Mouse (Mus musculus): ENCODE measurements around the gene Sbpl. TPM values are rescaled to one million over a fixed set of nuclear protein-coding genes. Genes with fewer than 3 reads are reported as not detected.
"Not testable (repeated sequence)": the region's sequence is repeated elsewhere in the genome, so short reads cannot be mapped to it uniquely, and the experiment has no call there.

Gene Sbpl
- polyA plus RNA-seq, 2 experiments, result not detected

DNA sequence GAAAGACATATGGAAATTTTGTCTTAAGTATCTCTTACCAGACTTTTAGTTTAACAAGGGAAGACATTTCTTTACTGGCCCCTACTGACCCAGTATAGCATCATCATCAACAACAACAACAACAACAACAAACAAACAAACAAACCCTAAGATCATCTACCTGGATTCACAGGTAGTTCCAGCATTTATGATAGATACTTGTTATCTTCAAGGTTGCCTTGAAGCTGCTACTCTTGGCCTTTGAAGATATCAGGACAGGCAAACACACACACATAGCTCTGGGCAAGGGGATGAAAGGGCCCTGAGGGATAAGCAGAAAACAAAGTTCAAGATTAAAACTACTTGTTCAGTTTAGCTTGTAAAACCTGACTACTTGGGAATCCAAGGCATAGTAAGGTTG, 13.7 kb downstream of the Sbpl start, which contains the start of gene Sbp:
TSS of gene Sbp (plus strand) at position 301 of the 400 bp plus-strand sequence.
- H3K4me2 ChIP-seq (ENCODE audit: low read depth), result no peak within 1 kb of the TSS
- H3K9ac ChIP-seq (replicated peaks), result no peak within 1 kb of the TSS
- TF ChIP-seq CTCF (IDR thresholded peaks at IDR 0.05; ENCODE audit: low read depth) (no peak), EP300 (IDR thresholded peaks at IDR 0.05; ENCODE audit: low read depth) (no peak)
- H3K27ac ChIP-seq, result no peak within 1 kb of the TSS
- ATAC-seq (ENCODE audit: insufficient read depth), result no peak
- H3K27me3 ChIP-seq (ENCODE audit: control insufficient read depth, insufficient read depth, low read length), result no peaks in the 10 kb centered on the region
- DNase-seq (ENCODE audit: low read depth in 3 of 3, low spot score in 3 of 3), result no peak
- H3K36me3 ChIP-seq (replicated peaks; ENCODE audit: control insufficient read depth, insufficient read depth, low read depth), result no peaks in the 10 kb centered on the region
- H3K4me3 ChIP-seq (ENCODE audit: insufficient read depth in 1 of 2, low read depth in 2 of 2, low read length in 2 of 2), result no peak within 1 kb of the TSS
- H3K4me1 ChIP-seq (replicated peaks; ENCODE audit: control insufficient read depth in 2 of 2, insufficient read depth in 2 of 2, low read length in 1 of 2), result no peaks in the 10 kb centered on the region
- H3K9me3 ChIP-seq (ENCODE audit: control insufficient read depth, low read length), result no peaks in the 10 kb centered on the region

DNA sequence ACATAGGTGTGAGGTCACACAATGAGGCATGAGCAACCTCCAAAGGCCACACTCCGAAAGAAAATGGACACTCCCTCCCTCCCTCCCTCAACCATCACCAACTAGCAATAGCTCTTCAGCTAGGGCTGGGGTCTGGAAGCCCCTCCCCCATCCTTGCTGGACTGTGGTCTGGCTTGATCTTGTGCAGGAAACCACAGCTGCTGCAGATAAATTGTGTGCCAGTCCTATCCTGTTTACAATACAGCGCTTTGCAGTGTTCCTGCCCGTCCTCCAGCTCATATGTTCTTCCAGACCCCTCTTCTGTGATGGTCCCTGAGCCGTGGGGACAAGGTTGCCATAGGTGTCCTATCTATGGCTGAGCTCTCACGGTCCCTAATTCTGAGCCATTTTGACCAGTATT, 23.9 kb downstream of the Sbpl start:
- H3K27ac ChIP-seq, result no peak overlapping the region
- no peak overlapping the region for H3K4me3 ChIP-seq (ENCODE audit: insufficient read depth in 1 of 2, low read depth in 2 of 2, low read length in 2 of 2)
- no peak for DNase-seq (ENCODE audit: low read depth in 3 of 3, low spot score in 3 of 3)

DNA sequence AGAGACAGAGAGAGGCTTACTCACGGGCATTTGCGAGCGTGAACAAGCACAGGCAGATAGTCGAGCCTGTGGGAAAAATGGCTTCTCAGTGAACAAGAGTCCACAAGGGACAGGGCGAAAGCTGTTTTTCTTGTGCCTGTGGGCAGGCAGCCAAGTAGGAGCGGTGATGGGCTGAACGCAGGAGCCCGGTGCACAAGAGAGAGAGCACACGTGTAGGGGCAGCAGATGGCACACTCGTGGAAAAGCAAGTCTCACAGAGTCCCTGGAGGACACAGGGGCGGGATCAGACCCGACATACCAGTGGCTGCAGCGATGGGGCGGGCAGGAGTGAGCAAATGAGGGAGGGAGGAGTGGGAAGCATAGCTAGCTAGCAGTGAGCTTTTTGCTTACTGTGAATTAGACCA, 30.0 kb downstream of the Sbpl start:
- no peaks in the 10 kb centered on the region for H3K36me3 ChIP-seq (replicated peaks; ENCODE audit: control insufficient read depth, insufficient read depth, low read depth)
- ATAC-seq (ENCODE audit: insufficient read depth) (peak; percentile 66), DNase-seq (ENCODE audit: low read depth in 3 of 3, low spot score in 3 of 3) (peak; percentile 17 to 33 (median 33))
- H3K27me3 ChIP-seq (ENCODE audit: control insufficient read depth, insufficient read depth, low read length), result no peaks in the 10 kb centered on the region
- peak overlapping the region; percentile 48 to 75 for H3K4me3 ChIP-seq (ENCODE audit: insufficient read depth in 1 of 2, low read depth in 2 of 2, low read length in 2 of 2)
- 1% methylated on average over 14 of the region's 14 CpGs for WGBS (ENCODE audit: insufficient replicate concordance)
- peak overlapping the region; percentile 68 for H3K4me2 ChIP-seq (ENCODE audit: low read depth)
- peak overlapping the region; percentile 56 for H3K9ac ChIP-seq (replicated peaks)
- H3K4me1 ChIP-seq (replicated peaks; ENCODE audit: control insufficient read depth in 2 of 2, insufficient read depth in 2 of 2, low read length in 1 of 2), result peaks cover 0 to 8% of the 10 kb centered on the region in 2 experiments; a peak in 1 of 4 replicates
- no peak for TF ChIP-seq EP300 (IDR thresholded peaks at IDR 0.05; ENCODE audit: low read depth)
- no peak overlapping the region for H3K27ac ChIP-seq
- no peaks in the 10 kb centered on the region for H3K9me3 ChIP-seq (ENCODE audit: control insufficient read depth, low read length)

More for the DNA sequence above, 23.9 kb downstream of the Sbpl start:
- no peak for ATAC-seq (ENCODE audit: insufficient read depth)
- Histone ChIP-seq H3K9me3 (ENCODE audit: control insufficient read depth, low read length) (no peaks in the 10 kb centered on the region), H3K27me3 (ENCODE audit: control insufficient read depth, insufficient read depth, low read length) (no peaks in the 10 kb centered on the region), H3K9ac (replicated peaks) (no peak overlapping the region), H3K4me1 (replicated peaks; ENCODE audit: control insufficient read depth in 2 of 2, insufficient read depth in 2 of 2, low read length in 1 of 2) (no peaks in the 10 kb centered on the region), H3K4me2 (ENCODE audit: low read depth) (no peak overlapping the region), H3K36me3 (replicated peaks; ENCODE audit: control insufficient read depth, insufficient read depth, low read depth) (no peaks in the 10 kb centered on the region)
- WGBS (ENCODE audit: insufficient replicate concordance), result 17% methylated on average over 5 of the region's 5 CpGs
- TF ChIP-seq EP300 (IDR thresholded peaks at IDR 0.05; ENCODE audit: low read depth) (no peak), CTCF (IDR thresholded peaks at IDR 0.05; ENCODE audit: low read depth) (no peak)

DNA sequence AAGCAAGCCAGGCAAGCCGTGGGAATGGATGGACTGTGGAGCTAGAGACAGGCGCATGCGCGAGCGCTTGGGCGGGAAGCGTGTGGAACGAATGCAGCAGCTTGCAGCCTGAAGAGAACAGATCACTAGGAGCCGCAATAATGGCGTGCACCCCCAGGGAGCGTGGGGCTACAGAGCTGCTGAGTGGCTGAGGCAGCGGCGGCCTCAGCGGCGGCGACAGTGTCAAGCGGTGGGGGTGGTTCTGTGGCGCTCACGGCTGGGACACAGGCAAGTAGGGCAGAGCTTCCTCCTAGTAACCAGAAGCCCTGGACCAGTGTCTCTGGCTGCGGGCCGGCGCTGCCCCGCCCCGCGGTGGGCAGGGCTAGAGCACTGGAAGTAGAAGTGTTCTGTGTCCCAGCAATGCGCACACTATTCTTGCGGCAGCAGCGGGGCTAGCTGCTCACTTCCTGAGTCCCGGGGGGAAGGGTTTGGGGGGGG, 30.5 kb downstream of the Sbpl start:
- H3K4me2 ChIP-seq (ENCODE audit: low read depth), result peak overlapping the region; percentile 68
- H3K4me1 ChIP-seq (replicated peaks; ENCODE audit: control insufficient read depth in 2 of 2, insufficient read depth in 2 of 2, low read length in 1 of 2), result peaks cover 0 to 8% of the 10 kb centered on the region in 2 experiments; a peak in 1 of 4 replicates
- H3K4me3 ChIP-seq (ENCODE audit: insufficient read depth in 1 of 2, low read depth in 2 of 2, low read length in 2 of 2), result peak overlapping the region; percentile 48 to 75
- no peaks in the 10 kb centered on the region for H3K27me3 ChIP-seq (ENCODE audit: control insufficient read depth, insufficient read depth, low read length)
- H3K27ac ChIP-seq, result no peak overlapping the region
- no peak overlapping the region; the same call in 1 of the 2 replicates for H3K9ac ChIP-seq (replicated peaks)
- TF ChIP-seq CTCF (IDR thresholded peaks at IDR 0.05; ENCODE audit: low read depth) (peak; percentile 20; the same call in 1 of the 2 replicates), EP300 (IDR thresholded peaks at IDR 0.05; ENCODE audit: low read depth) (no peak)
- peak; percentile 96 for ATAC-seq (ENCODE audit: insufficient read depth)
- no peaks in the 10 kb centered on the region for H3K36me3 ChIP-seq (replicated peaks; ENCODE audit: control insufficient read depth, insufficient read depth, low read depth)
- under 1% methylated on average over 29 of the region's 29 CpGs for WGBS (ENCODE audit: insufficient replicate concordance)
- H3K9me3 ChIP-seq (ENCODE audit: control insufficient read depth, low read length), result no peaks in the 10 kb centered on the region
- DNase-seq (ENCODE audit: low read depth in 3 of 3, low spot score in 3 of 3), result peak; percentile 60 to 68 (median 64)

- WGBS (ENCODE audit: insufficient replicate concordance), result 46% methylated on average over 4 of the region's 4 CpGs
Measured at GRCm38 (mm10) chr17:23917158-23917557, 37.9 kb downstream of the Sbpl start, which contains the start of gene Dcpp3. TSS of gene Dcpp3 (plus strand) at chr17:23917458.

More at GRCm38 (mm10) chr17:23917158-23917557, 37.9 kb downstream of the Sbpl start, which contains the start of gene Dcpp3:
- H3K27ac ChIP-seq; DNase-seq (ENCODE audit: low read depth in 3 of 3, low spot score in 3 of 3); ATAC-seq (ENCODE audit: insufficient read depth); H3K9me3 ChIP-seq (ENCODE audit: control insufficient read depth, low read length); H3K4me1 ChIP-seq (replicated peaks; ENCODE audit: control insufficient read depth in 2 of 2, insufficient read depth in 2 of 2, low read length in 1 of 2); H3K36me3 ChIP-seq (replicated peaks; ENCODE audit: control insufficient read depth, insufficient read depth, low read depth); H3K9ac ChIP-seq (replicated peaks); H3K27me3 ChIP-seq (ENCODE audit: control insufficient read depth, insufficient read depth, low read length); H3K4me3 ChIP-seq (ENCODE audit: insufficient read depth in 1 of 2, low read depth in 2 of 2, low read length in 2 of 2); H3K4me2 ChIP-seq (ENCODE audit: low read depth): not testable (repeated sequence)

Other genes starting within 250 kb of the Sbpl start
- 0.04 and 0.09 TPM in 2 replicates for gene 1520401A03Rik, start 232.5 kb downstream of the Sbpl start, polyA plus RNA-seq (2012; rRNA removed)
- not detected in 2 replicates for gene 1520401A03Rik, start 232.5 kb downstream of the Sbpl start, polyA plus RNA-seq (2014; fragmentation: Nextera tagmentation; extraction: Ambion mirVana)
- 29.6 and 35.0 TPM in 2 replicates for gene Pkmyt1, start 228.9 kb downstream of the Sbpl start, polyA plus RNA-seq (2012; rRNA removed)
- gene Pkmyt1, start 228.9 kb downstream of the Sbpl start, polyA plus RNA-seq (2014; fragmentation: Nextera tagmentation; extraction: Ambion mirVana), result 21.2 and 24.5 TPM in 2 replicates
- gene Paqr4, start 214.4 kb downstream of the Sbpl start, polyA plus RNA-seq (2012; rRNA removed), result 3.6 and 5.7 TPM in 2 replicates
- gene Paqr4, start 214.4 kb downstream of the Sbpl start, polyA plus RNA-seq (2014; fragmentation: Nextera tagmentation; extraction: Ambion mirVana), result 6.4 and 7.2 TPM in 2 replicates
- gene Kremen2, start 209.4 kb downstream of the Sbpl start, polyA plus RNA-seq (2012; rRNA removed), result 0.02 and 0.03 TPM in 2 replicates
- not detected in 2 replicates for gene Kremen2, start 209.4 kb downstream of the Sbpl start, polyA plus RNA-seq (2014; fragmentation: Nextera tagmentation; extraction: Ambion mirVana)
- 4.0 and 4.3 TPM in 2 replicates for gene Flywch1, start 183.7 kb downstream of the Sbpl start, polyA plus RNA-seq (2012; rRNA removed)
- 6.6 and 7.4 TPM in 2 replicates for gene Flywch1, start 183.7 kb downstream of the Sbpl start, polyA plus RNA-seq (2014; fragmentation: Nextera tagmentation; extraction: Ambion mirVana)
- 0.57 and 0.79 TPM in 2 replicates for gene Flywch2, start 169.2 kb downstream of the Sbpl start, polyA plus RNA-seq (2012; rRNA removed)
- 0.85 and 1.0 TPM in 2 replicates for gene Flywch2, start 169.2 kb downstream of the Sbpl start, polyA plus RNA-seq (2014; fragmentation: Nextera tagmentation; extraction: Ambion mirVana)
- gene Srrm2, start 164.7 kb downstream of the Sbpl start, polyA plus RNA-seq (2012; rRNA removed), result 136 and 152 TPM in 2 replicates
- 107 and 120 TPM in 2 replicates for gene Srrm2, start 164.7 kb downstream of the Sbpl start, polyA plus RNA-seq (2014; fragmentation: Nextera tagmentation; extraction: Ambion mirVana)
- 277 and 284 TPM in 2 replicates for gene Elob, start 126.1 kb downstream of the Sbpl start, polyA plus RNA-seq (2012; rRNA removed)
- gene Elob, start 126.1 kb downstream of the Sbpl start, polyA plus RNA-seq (2014; fragmentation: Nextera tagmentation; extraction: Ambion mirVana), result 519 and 544 TPM in 2 replicates
- 0.04 TPM in 1 of 2 replicates, not detected in the other for gene Prss33, start 119.2 kb downstream of the Sbpl start, polyA plus RNA-seq (2012; rRNA removed)
- gene Prss33, start 119.2 kb downstream of the Sbpl start, polyA plus RNA-seq (2014; fragmentation: Nextera tagmentation; extraction: Ambion mirVana), result not detected in 2 replicates
- 0.06 TPM in 1 of 2 replicates, not detected in the other for gene Prss32, start 111.4 kb downstream of the Sbpl start, polyA plus RNA-seq (2012; rRNA removed)
- gene Prss32, start 111.4 kb downstream of the Sbpl start, polyA plus RNA-seq (2014; fragmentation: Nextera tagmentation; extraction: Ambion mirVana), result not detected in 2 replicates
- 0.09 and 0.18 TPM in 2 replicates for gene Prss41, start 111.1 kb downstream of the Sbpl start, polyA plus RNA-seq (2012; rRNA removed)
- 0.06 TPM in 1 of 2 replicates, not detected in the other for gene Prss41, start 111.1 kb downstream of the Sbpl start, polyA plus RNA-seq (2014; fragmentation: Nextera tagmentation; extraction: Ambion mirVana)
- gene Prss21, start 87.2 kb downstream of the Sbpl start, polyA plus RNA-seq (2012; rRNA removed), result not detected in 2 replicates
- gene Prss21, start 87.2 kb downstream of the Sbpl start, polyA plus RNA-seq (2014; fragmentation: Nextera tagmentation; extraction: Ambion mirVana), result not detected in 2 replicates
- not detected in 2 replicates for gene Dcpp1, start 74.4 kb downstream of the Sbpl start, polyA plus RNA-seq (2012; rRNA removed)
- not detected in 2 replicates for gene Dcpp1, start 74.4 kb downstream of the Sbpl start, polyA plus RNA-seq (2014; fragmentation: Nextera tagmentation; extraction: Ambion mirVana)
- not detected in 2 replicates for gene Dcpp2, start 74.4 kb downstream of the Sbpl start, polyA plus RNA-seq (2012; rRNA removed)
- not detected in 2 replicates for gene Dcpp2, start 74.4 kb downstream of the Sbpl start, polyA plus RNA-seq (2014; fragmentation: Nextera tagmentation; extraction: Ambion mirVana)
- gene Dcpp3, start 37.8 kb downstream of the Sbpl start, polyA plus RNA-seq (2012; rRNA removed), result not detected in 2 replicates
- gene Dcpp3, start 37.8 kb downstream of the Sbpl start, polyA plus RNA-seq (2014; fragmentation: Nextera tagmentation; extraction: Ambion mirVana), result not detected in 2 replicates
- not detected in 2 replicates for gene Sbp, start 13.6 kb downstream of the Sbpl start, polyA plus RNA-seq (2012; rRNA removed)
- gene Sbp, start 13.6 kb downstream of the Sbpl start, polyA plus RNA-seq (2014; fragmentation: Nextera tagmentation; extraction: Ambion mirVana), result not detected in 2 replicates
- gene Prss30, start 25.3 kb upstream of the Sbpl start, polyA plus RNA-seq (2012; rRNA removed), result 0.07 and 0.13 TPM in 2 replicates
- gene Prss30, start 25.3 kb upstream of the Sbpl start, polyA plus RNA-seq (2014; fragmentation: Nextera tagmentation; extraction: Ambion mirVana), result 0.06 TPM in 1 of 2 replicates, not detected in the other
- not detected in 2 replicates for gene Prss22, start 42.8 kb upstream of the Sbpl start, polyA plus RNA-seq (2012; rRNA removed)
- gene Prss22, start 42.8 kb upstream of the Sbpl start, polyA plus RNA-seq (2014; fragmentation: Nextera tagmentation; extraction: Ambion mirVana), result not detected in 2 replicates
- not detected in 2 replicates for gene Prss27, start 82.9 kb upstream of the Sbpl start, polyA plus RNA-seq (2012; rRNA removed)
- not detected in 2 replicates for gene Prss27, start 82.9 kb upstream of the Sbpl start, polyA plus RNA-seq (2014; fragmentation: Nextera tagmentation; extraction: Ambion mirVana)
- gene Kctd5, start 118.2 kb upstream of the Sbpl start, polyA plus RNA-seq (2012; rRNA removed), result 9.3 and 10.0 TPM in 2 replicates
- gene Kctd5, start 118.2 kb upstream of the Sbpl start, polyA plus RNA-seq (2014; fragmentation: Nextera tagmentation; extraction: Ambion mirVana), result 10.9 and 11.3 TPM in 2 replicates
- gene Pdpk1, start 195.7 kb upstream of the Sbpl start, polyA plus RNA-seq (2012; rRNA removed), result 8.5 and 9.7 TPM in 2 replicates
- 24.5 and 25.5 TPM in 2 replicates for gene Pdpk1, start 195.7 kb upstream of the Sbpl start, polyA plus RNA-seq (2014; fragmentation: Nextera tagmentation; extraction: Ambion mirVana)
- 11.6 and 12.7 TPM in 2 replicates for gene Amdhd2, start 208.5 kb upstream of the Sbpl start, polyA plus RNA-seq (2012; rRNA removed)
- gene Amdhd2, start 208.5 kb upstream of the Sbpl start, polyA plus RNA-seq (2014; fragmentation: Nextera tagmentation; extraction: Ambion mirVana), result 17.6 and 21.7 TPM in 2 replicates
- gene Atp6v0c, start 214.4 kb upstream of the Sbpl start, polyA plus RNA-seq (2012; rRNA removed), result 236 and 271 TPM in 2 replicates
- 326 and 346 TPM in 2 replicates for gene Atp6v0c, start 214.4 kb upstream of the Sbpl start, polyA plus RNA-seq (2014; fragmentation: Nextera tagmentation; extraction: Ambion mirVana)

All from liver, embryonic 14.5 days (tissue).